Mouse (Mus musculus) liver, embryonic 14.5 days (tissue): ENCODE measurements around the gene Rapgefl1. TPM values are rescaled to one million over a fixed set of nuclear protein-coding genes. Genes with fewer than 3 reads are reported as not detected.
A peak's percentile ranks its signal among the peaks of the same experiment; 100 is the strongest.

Source experiments
- ATAC-seq: fragments of 200-750 bp; cut with Nextera tagmentation; 2 replicates; pipeline ENCODE4 v1.8.0; 2017; ENCODE audit warnings: moderate number of reproducible peaks, mild to moderate bottlenecking, moderate library complexity; ENCODE audit not compliant: insufficient read depth
- DNase-seq, 3 experiments: peaks; one replicate each; pipeline ENCODE4 v3.0.0-alpha.2; 2012 to 2013; ENCODE audit warnings: low read depth in 3 of 3, low spot score in 3 of 3
- H3K27ac ChIP-seq: fragments of 300-500 bp; sonication (generic); 2 replicates; pipeline ENCODE4 v1.5.1; 2014; ENCODE audit warnings: moderate library complexity, mild to moderate bottlenecking, control low read depth, inconsistent platforms
- H3K27me3 ChIP-seq: fragments of 300-500 bp; sonication (generic); 2 replicates; pipeline ENCODE4 v1.6.1; 2014; ENCODE audit warnings: mild to moderate bottlenecking, low read length, moderate library complexity; ENCODE audit not compliant: control insufficient read depth, insufficient read depth
- H3K36me3 ChIP-seq: fragments of 300-500 bp; sonication (generic); replicated peaks from 2 replicates; pipeline ENCODE4 v1.6.1; 2014; ENCODE audit warnings: low read depth; ENCODE audit not compliant: control insufficient read depth, insufficient read depth
- H3K4me1 ChIP-seq, 2 experiments: fragments of 200-500 bp in 1 of 2; fragments of 300-500 bp in 1 of 2; sonication (generic) in 1 of 2; replicated peaks; 2 replicates each; pipeline ENCODE4 v1.6.1; 2012 to 2014; ENCODE audit warnings: antibody characterized with exemption in 1 of 2, inconsistent platforms in 1 of 2, low read length in 1 of 2; ENCODE audit not compliant: control insufficient read depth in 2 of 2, insufficient read depth in 2 of 2
- H3K4me2 ChIP-seq: fragments of 300-500 bp; sonication (generic); 2 replicates; pipeline ENCODE4 v1.6.1; 2014; ENCODE audit warnings: low read depth, mild to moderate bottlenecking, control low read depth, moderate library complexity
- H3K4me3 ChIP-seq, 2 experiments: fragments of 200-500 bp in 1 of 2; fragments of 300-500 bp in 1 of 2; sonication (generic) in 1 of 2; 2 replicates each; pipeline ENCODE4 v1.5.1; 2012 to 2014; ENCODE audit warnings: low read depth in 2 of 2, low read length in 2 of 2, mild to moderate bottlenecking in 2 of 2, control low read depth in 1 of 2, inconsistent platforms in 1 of 2, moderate library complexity in 1 of 2; ENCODE audit not compliant: insufficient read depth in 1 of 2
- H3K9ac ChIP-seq: fragments of 300-500 bp; sonication (generic); replicated peaks from 2 replicates; pipeline ENCODE4 v1.6.1; 2014; ENCODE audit warnings: mild to moderate bottlenecking, control low read depth, moderate library complexity
- H3K9me3 ChIP-seq: fragments of 300-500 bp; sonication (generic); 2 replicates; pipeline ENCODE4 v1.6.1; 2016; ENCODE audit warnings: low read length, mixed read lengths; ENCODE audit not compliant: control insufficient read depth
- CTCF ChIP-seq: IDR thresholded peaks from 2 replicates; pipeline ENCODE4 v1.5.1; 2016; ENCODE audit warnings: antibody characterized with exemption, low read depth, control low read depth
- EP300 ChIP-seq: IDR thresholded peaks from 2 replicates; pipeline ENCODE4 v1.6.1; 2016; ENCODE audit warnings: antibody characterized with exemption, low read depth
- WGBS: fragments of 180-500 bp; shearing (Covaris S2); extraction: QIAGEN DNeasy Blood & Tissue Kit; methylation state at CpG from one replicate; pipeline ENCODE4 v1.1.7; 2014; ENCODE audit not compliant: insufficient replicate concordance; 5-methylcytosine and 5-hydroxymethylcytosine counted together
- polyA plus RNA-seq, 2 experiments: library from polyadenylated mRNA; depleted of rRNA in 1 of 2; stranded (reverse) in 1 of 2; unstranded in 1 of 2; fragments of >200 nt; fragmentation: Nextera tagmentation in 1 of 2; extraction: Ambion mirVana in 1 of 2; gene quantifications; 2 replicates each; pipeline versions ENCODE4 v1.2.1 to v1.2.3; 2012 to 2014

Gene Rapgefl1
- polyA plus RNA-seq, 2 experiments, result 0.06 to 0.52 TPM

GRCm38 (mm10) chr11:98863751-98864429 is 27.3 kb downstream of the Rapgefl1 start:
- H3K36me3 ChIP-seq, result peaks cover 12% of the 10 kb centered on the region
- H3K4me3 ChIP-seq, result peak overlapping the region; percentile 76 to 86
- DNase-seq (peak in 1 of 3 experiments; percentile 24), ATAC-seq (peak; percentile 57)
- H3K4me2 ChIP-seq, result peak overlapping the region; percentile 68
- H3K9ac ChIP-seq, result peak overlapping the region; percentile 80
- no peaks in the 10 kb centered on the region for H3K27me3 ChIP-seq
- no peaks in the 10 kb centered on the region for H3K9me3 ChIP-seq
- H3K27ac ChIP-seq, result peak overlapping the region; percentile 64
- no peak for TF ChIP-seq CTCF
- TF ChIP-seq EP300, result no peak
- WGBS, result under 1% methylated on average over 39 of the region's 39 CpGs
- peaks cover 13 to 17% of the 10 kb centered on the region in 2 experiments for H3K4me1 ChIP-seq

DNA sequence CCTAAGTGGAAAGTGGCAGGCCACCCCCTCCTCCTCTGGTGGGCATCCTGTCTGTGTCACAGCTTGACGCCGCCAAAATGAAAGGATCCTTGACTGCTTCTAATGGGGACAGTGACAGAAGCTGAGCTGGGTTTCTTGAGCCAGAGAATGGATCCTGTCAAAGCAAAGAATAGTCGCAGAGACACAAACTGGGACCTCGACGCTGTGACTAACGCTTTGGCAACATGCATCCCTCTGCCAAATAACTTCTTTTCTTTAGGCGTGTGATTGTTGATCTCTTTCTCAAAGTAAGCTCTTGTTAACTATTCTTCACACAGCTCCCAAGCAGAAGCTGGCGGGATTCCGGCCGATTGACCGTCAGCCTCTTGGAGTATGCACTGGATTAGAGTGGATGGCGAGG is 30.7 kb downstream of the Rapgefl1 start:
- H3K4me2 ChIP-seq, result no peak overlapping the region
- H3K27ac ChIP-seq, result no peak overlapping the region
- no peak overlapping the region for H3K4me3 ChIP-seq
- no peak for DNase-seq
- no peak for TF ChIP-seq CTCF
- WGBS, result 90% methylated on average over 12 of the region's 12 CpGs
- ATAC-seq, result no peak
- H3K9me3 ChIP-seq, result no peaks in the 10 kb centered on the region
- H3K9ac ChIP-seq, result no peak overlapping the region
- H3K36me3 ChIP-seq, result peaks cover 14% of the 10 kb centered on the region
- no peaks in the 10 kb centered on the region for H3K27me3 ChIP-seq
- peaks cover 13 to 15% of the 10 kb centered on the region in 2 experiments for H3K4me1 ChIP-seq

GRCm38 (mm10) chr11:98869906-98870305 is 33.3 kb downstream of the Rapgefl1 start:
- H3K27ac ChIP-seq, result no peak overlapping the region
- ATAC-seq, result no peak
- DNase-seq, result no peak
- peaks cover 14% of the 10 kb centered on the region for H3K36me3 ChIP-seq
- H3K9ac ChIP-seq, result no peak overlapping the region
- no peak overlapping the region for H3K4me3 ChIP-seq
- no peak overlapping the region for H3K4me2 ChIP-seq
- H3K27me3 ChIP-seq, result no peaks in the 10 kb centered on the region
- H3K4me1 ChIP-seq, result peaks cover 7 to 8% of the 10 kb centered on the region in 2 experiments
- TF ChIP-seq CTCF, result no peak
- TF ChIP-seq EP300, result no peak
- no peaks in the 10 kb centered on the region for H3K9me3 ChIP-seq
- 84% methylated on average over 8 of the region's 8 CpGs for WGBS

DNA sequence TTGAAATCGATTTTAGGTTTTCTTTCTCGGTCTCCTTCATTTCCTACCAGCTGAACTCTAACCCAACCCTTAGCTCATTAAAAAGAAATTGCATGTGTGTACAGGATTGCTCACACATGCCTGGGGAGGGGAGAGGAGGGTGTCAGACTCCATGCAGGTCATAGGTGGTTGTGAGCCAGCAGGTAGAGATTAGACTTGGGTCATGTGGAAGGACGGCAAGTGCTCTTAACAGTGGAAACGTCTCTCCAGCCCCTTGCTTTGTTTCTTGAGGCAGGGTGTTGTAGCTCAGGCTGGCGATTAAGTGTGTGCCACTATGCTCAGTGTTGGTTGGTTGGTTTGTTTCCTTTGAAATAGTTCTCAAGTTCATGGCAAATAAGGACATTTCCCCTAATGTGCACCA is 34.2 kb downstream of the Rapgefl1 start:
- Histone ChIP-seq H3K4me1 (peaks cover 7 to 8% of the 10 kb centered on the region in 2 experiments), H3K9ac (no peak overlapping the region), H3K27ac (no peak overlapping the region), H3K9me3 (no peaks in the 10 kb centered on the region), H3K36me3 (peaks cover 14% of the 10 kb centered on the region), H3K4me3 (no peak overlapping the region), H3K27me3 (no peaks in the 10 kb centered on the region), H3K4me2 (no peak overlapping the region)
- ATAC-seq (no peak), DNase-seq (no peak)
- 79% methylated on average over 5 of the region's 5 CpGs for WGBS
- TF ChIP-seq EP300 (no peak), CTCF (no peak)

DNA sequence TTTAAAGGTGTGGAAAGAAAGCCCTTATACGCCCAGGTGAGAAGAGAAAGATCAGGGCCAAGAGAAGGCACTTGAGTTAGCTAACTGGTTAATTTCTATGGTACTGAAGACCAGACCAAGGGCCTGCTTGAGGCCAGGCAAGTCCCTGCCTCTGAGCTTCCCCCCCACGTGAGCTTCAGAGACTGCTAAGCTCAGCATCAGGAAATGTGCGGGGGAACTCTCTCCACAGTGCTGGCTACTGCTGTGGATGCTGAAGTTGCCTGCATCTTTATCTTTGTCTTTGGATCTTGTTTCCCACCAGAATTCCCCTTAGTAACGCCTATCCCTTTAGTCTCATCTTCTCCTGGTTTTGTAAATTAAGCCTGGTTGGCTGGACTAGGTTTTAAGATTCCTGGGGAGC is 34.8 kb downstream of the Rapgefl1 start:
- 67% methylated on average over 4 of the region's 4 CpGs for WGBS

More for the DNA sequence above, 34.8 kb downstream of the Rapgefl1 start:
- Histone ChIP-seq H3K36me3 (peaks cover 14% of the 10 kb centered on the region), H3K27me3 (no peaks in the 10 kb centered on the region), H3K27ac (no peak overlapping the region), H3K4me3 (no peak overlapping the region), H3K9ac (no peak overlapping the region), H3K4me2 (no peak overlapping the region), H3K9me3 (no peaks in the 10 kb centered on the region), H3K4me1 (peaks cover 7 to 8% of the 10 kb centered on the region in 2 experiments)
- ATAC-seq, result no peak
- TF ChIP-seq EP300 (no peak), CTCF (no peak)
- DNase-seq, result no peak
